Mouse (Mus musculus) layer of hippocampus, postnatal 25 days (tissue): Measurements from ENCODE around the gene Trex1. TPM values are rescaled to one million over a fixed set of nuclear protein-coding genes. Genes with fewer than 3 reads are reported as not detected.

Experiments
- DNase-seq, 2 experiments: peaks; one replicate each; pipeline ENCODE4 v3.0.0; 2022; ENCODE audit warnings: mixed read lengths in 2 of 2, low spot score in 1 of 2; ENCODE audit errors: extremely low spot score in 1 of 2
- total RNA-seq, 2 experiments: library from RNA; stranded (reverse); gene quantifications; 2 replicates each; pipeline ENCODE4 v1.2.3; 2021

The Trex1 gene
- total RNA-seq, 2 experiments from 2014 or later, result 13.1 to 14.2 TPM

GRCm38 (mm10) chr9:109090446-109090845 lies 30.9 kb upstream of the Trex1 start:
- no peak for DNase-seq

- peak in 1 of 2 experiments; percentile 58 for DNase-seq
These were observed 28.5 kb upstream of the Trex1 start for GRCm38 (mm10) chr9:109087987-109088386.

GRCm38 (mm10) chr9:109084922-109085321 lies 25.4 kb upstream of the Trex1 start:
- no peak for DNase-seq

GRCm38 (mm10) chr9:109082124-109082800 lies 22.7 kb upstream of the Trex1 start, which contains the start of the genes Ccdc51 and Tma7:
TSS of gene Ccdc51 (plus strand) at chr9:109082493.
TSS of gene Tma7 (minus strand) at chr9:109082587.
- peak; percentile 68 for DNase-seq

GRCm38 (mm10) chr9:109081749-109082123 lies 22.2 kb upstream of the Trex1 start:
- no peak for DNase-seq

GRCm38 (mm10) chr9:109080516-109080915 lies 21.0 kb upstream of the Trex1 start:
- no peak for DNase-seq

- DNase-seq, result peak; percentile 93
These were observed 14.4 kb upstream of the Trex1 start, which contains the start of gene Atrip for GRCm38 (mm10) chr9:109073661-109074573. TSS of gene Atrip (minus strand) at chr9:109074124.

- DNase-seq, result no peak
These were observed 8.7 kb upstream of the Trex1 start for GRCm38 (mm10) chr9:109068095-109068735.

- no peak for DNase-seq
These were observed 1.4 kb upstream of the Trex1 start for GRCm38 (mm10) chr9:109060898-109061295.

- DNase-seq, result no peak
These were observed 807 bp upstream of the Trex1 start for GRCm38 (mm10) chr9:109060184-109060897.

- no peak for DNase-seq
These were observed 1.3 kb downstream of the Trex1 start for GRCm38 (mm10) chr9:109058006-109058765.

GRCm38 (mm10) chr9:109057543-109057942 lies 2.0 kb downstream of the Trex1 start:
- no peak for DNase-seq

- DNase-seq, result no peak
These were observed 2.6 kb downstream of the Trex1 start for GRCm38 (mm10) chr9:109056916-109057315.

GRCm38 (mm10) chr9:109056081-109056690 lies 3.3 kb downstream of the Trex1 start:
- DNase-seq, result no peak

- DNase-seq, result no peak
These were observed 4.1 kb downstream of the Trex1 start for GRCm38 (mm10) chr9:109055271-109056030.

GRCm38 (mm10) chr9:109054712-109055111 lies 4.8 kb downstream of the Trex1 start:
- DNase-seq, result peak in 1 of 2 experiments; percentile 49

- no peak for DNase-seq
These were observed 5.7 kb downstream of the Trex1 start for GRCm38 (mm10) chr9:109053851-109054250.

GRCm38 (mm10) chr9:109053366-109053765 lies 6.2 kb downstream of the Trex1 start:
- no peak for DNase-seq
